Mouse (Mus musculus) cerebellum, adult 9-10 months (tissue): ENCODE data around the gene Hk2.
"Not testable (repeated sequence)": the region's sequence is repeated elsewhere in the genome, so short reads cannot be mapped to it uniquely, and the experiment has no call there.

Experiments
- DNase-seq: peaks from one replicate; pipeline ENCODE4 v3.0.0; 2022

Gene Hk2

DNA sequence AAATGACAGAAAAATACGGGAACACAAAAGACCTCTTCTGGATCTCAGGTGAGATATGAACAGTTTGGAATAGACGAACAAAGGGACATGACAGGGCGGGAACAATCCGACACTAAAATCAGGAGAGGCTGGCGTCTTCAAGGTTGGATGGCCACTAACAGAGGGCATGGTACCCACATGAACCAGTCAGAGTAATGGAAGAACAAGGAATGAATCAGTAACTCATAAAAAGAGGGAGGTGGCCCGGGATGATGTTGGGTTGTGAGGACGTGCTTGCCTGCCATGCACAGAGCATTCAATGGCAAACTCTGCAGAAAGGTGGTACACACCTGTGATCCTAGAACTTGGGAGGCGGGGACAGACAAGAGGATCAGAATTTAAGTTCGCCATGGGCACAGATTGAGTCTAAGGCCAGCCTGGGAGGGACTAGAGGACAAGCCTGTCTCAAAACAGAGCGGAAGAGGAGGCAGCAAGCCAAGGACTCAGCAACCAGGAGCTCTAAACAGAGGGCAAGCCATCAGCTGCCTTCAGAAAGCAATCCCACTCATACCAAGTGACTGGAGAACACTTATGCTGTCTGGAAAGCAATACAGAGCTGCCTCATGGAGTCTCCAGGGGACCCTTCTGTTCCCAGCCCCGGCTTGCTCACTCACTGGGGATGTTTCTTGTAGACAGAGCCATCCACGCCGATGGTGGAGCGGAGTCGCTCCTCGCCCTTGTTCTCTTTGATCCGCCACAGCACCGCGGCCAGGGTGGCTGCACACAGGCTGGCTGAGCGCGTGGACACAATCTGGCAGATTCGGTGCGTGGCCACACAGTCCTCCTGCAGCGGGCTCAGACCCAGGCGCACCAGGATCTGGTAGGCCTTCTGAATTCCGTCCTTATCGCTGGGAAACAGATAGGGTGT is 36.4 kb downstream of the Hk2 start:
- no peak for DNase-seq

DNA sequence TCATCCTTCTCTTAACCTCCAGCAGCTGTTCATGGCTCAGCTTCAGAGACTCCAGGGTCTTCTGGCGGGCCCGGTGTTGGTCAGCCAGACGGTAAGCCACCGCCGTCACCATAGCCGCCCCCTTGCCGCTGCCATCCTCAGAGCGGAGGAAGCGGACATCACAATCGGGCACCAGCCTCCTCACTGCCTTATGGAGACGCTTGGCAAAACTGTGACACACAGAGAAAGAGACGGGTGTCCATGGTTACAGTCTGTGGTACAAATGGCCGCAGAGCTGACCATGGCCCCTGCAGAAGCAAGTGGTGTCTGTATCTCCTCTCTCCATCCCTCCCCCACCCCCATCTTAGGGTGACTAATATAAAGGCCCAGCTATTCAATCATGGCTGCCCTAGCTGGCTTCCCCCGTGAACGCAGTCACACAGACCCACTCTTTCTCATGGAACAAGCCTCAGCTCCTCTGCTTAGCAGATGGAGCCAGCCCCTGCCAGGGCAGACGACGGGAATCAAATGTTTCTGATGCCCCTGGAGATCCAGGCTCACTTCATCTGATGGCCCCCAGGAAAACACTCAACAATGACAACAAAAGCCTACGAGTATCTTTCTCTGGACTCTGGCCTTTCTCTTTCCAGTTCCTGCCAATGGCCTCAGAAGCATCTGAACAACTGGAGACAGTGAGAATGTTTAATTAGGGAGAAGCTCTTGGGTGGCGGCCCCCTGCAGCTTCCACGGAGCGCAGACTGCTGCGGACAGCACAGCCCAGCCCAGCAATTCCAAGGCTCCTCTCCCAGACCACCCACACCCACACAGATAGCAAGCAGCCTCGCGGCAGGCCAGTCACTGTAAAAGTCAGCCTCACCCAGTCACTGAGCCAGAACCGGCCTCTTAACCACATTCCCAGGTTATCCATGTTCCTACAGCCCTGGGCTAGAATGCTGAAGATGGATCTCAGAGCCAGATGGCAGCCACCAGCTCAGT is 37.3 kb downstream of the Hk2 start:
- DNase-seq, result no peak

DNA sequence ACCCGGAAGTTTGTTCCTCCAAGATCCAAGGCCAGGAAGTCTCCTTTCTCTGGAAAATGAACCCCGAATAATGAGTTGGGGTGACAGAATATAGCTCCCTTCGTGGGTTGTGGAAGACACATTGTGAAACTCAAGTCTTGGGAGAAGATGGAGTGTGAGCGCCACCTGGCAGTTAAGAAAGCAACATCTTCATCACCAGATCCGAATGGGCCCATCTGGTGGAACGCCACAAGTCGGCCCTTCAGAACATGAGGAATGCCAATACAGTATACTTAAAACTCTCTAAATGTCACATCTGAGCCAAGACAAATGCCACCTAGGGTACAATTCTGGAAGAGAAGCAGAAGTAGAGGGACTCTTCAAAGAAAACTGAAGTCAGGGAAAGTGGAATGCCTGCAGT is 38.9 kb downstream of the Hk2 start:
- no peak for DNase-seq

- DNase-seq, result no peak
Observed at GRCm38 (mm10) chr6:82728635-82729034, 45.6 kb downstream of the Hk2 start.

GRCm38 (mm10) chr6:82727206-82727605 is 47.0 kb downstream of the Hk2 start:
- no peak for DNase-seq

DNA sequence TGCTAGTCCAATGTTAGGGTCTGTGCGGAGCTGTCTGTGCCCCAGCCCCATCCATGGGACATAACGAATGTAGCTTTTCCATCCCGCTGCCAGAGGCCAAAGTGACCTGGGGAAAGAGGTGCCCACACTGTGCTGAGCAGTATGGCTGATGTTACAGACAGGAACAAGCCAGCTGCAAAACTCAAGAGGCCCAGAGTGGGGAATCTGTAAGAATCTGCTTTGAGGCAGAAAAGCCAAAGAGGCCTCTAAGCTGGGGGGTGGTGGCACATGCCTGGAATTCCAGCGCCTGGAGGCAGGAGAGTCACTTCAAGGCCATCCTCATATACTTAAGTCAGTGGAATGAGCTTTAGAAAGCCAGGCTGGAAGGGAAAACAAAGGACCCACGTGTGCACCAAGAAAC is 50.9 kb downstream of the Hk2 start:
- DNase-seq, result no peak

DNA sequence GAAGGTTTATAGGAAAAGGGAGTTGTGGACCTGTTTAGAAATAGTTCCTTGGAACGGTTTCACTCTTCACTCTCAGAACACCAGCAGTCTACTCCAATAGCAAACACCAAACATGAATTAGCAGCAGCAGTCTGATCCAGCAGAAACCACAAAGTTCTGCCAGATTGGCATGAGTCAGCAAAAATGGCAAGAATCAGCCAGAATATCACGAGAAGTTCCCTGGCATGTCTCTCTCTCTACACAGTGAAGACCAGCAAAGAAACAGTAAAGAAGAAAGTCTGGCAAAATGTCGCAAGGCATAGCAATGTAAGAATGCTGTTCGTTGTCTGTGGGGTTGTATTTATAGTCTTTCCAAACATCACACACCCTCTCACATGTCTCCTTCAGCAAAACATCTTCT is 58.1 kb downstream of the Hk2 start:
- DNase-seq, result no peak

DNA sequence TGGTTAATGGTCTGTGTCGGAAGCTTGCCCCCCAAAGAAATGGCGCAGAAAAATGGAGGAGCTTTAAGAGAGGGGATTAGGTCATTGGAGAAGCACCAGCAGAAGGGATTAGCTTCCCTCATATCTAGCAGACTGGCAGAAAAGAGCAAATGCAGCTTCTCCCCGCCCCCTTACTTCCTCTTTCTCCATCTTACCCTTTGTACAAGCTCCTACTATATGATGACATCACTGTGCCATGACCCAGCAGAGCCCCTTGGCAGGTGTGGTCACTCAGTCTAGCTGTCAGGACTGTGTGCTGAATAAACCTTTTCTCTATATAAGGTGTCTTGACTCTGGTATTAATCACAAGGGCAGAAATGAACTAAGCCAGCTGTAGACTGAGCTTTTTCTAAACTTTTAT is 58.6 kb downstream of the Hk2 start:
- no peak for DNase-seq

DNA sequence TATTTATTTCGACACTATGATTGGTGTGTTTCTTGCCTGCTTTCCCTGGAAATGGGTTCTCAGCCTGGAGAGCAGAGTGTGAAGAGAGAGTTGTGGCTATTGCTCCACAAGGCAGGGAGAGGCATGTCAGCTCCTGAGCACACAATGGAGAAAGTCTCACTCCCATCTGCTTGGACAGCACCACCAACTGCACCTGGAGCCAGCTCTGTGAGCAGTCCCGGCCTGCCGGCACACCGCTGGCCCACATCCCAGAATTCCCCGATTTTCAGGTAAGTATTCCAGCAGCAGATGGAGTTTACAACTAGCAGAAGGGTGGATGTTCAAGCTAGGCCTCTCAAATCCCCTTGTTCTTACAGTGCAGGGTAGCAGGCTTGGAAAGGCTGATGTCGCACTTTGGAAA is 59.0 kb downstream of the Hk2 start:
- no peak for DNase-seq

DNA sequence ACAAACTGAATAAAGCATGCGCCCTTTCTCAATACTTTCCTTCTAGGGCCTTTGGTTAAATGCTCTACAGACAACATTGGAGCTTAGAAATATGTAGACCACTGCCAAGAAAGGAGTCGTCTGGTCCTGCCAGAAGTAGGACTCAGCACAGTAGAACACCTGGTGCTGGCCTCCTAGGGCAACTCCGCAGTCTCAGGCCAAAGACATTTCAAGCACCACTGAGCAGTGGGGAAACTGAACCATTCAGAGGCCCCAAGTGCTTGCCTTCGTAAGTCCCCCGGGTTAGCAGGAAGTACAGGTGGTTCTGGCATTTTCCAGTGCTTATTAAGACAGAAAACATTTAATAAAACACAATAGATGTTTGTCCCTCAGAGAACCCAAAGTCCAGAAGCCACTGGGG is 59.4 kb downstream of the Hk2 start:
- no peak for DNase-seq

GRCm38 (mm10) chr6:82714243-82714642 is 60.0 kb downstream of the Hk2 start:
- DNase-seq, result peak; percentile 67

- no peak for DNase-seq
Observed at GRCm38 (mm10) chr6:82707742-82708141, 66.5 kb downstream of the Hk2 start.

GRCm38 (mm10) chr6:82707241-82707640 is 67.0 kb downstream of the Hk2 start:
- DNase-seq, result no peak

DNA sequence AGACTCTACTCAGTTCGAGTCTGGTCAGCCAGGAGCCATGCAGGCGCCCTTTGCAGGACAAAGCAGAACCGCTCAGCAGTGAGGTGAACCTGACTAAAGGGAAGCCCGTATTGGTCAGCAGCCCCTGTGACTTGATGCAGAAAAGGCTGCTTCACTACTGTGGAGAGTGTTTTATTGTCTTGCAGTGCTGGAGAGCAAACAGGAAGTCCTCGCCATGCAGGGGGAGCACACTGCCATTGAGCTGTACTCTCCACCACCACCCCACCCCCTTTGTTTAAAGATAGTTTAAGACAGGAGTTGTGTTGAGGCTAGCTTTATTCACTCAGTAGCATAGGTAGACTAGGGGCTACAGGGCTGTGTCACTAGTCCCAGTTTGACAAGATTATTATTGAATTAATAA is 69.0 kb downstream of the Hk2 start, which contains the start of gene Pole4:
Pole4 (minus strand) TSS at position 145 of the 400 bp plus-strand sequence.
- no peak for DNase-seq

DNA sequence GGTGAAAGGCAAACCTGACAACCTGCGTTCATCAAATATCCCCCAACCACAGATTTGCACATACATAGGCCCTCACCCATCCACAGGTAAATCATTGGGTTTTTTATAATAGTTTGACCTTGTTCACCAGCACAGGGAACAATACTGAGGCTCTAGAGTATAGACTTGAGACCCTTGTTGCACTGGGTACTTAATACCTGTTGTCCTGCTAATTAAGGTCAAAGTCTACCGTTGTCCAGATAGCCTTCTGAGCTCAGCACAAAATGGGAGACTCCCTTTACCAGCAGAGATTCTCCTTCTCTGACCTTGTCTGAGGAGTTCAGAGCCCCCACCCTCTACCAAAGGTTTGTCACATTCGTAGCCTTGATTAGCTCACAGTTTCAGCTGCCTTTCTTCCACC is 70.5 kb downstream of the Hk2 start:
- DNase-seq, result no peak

DNA sequence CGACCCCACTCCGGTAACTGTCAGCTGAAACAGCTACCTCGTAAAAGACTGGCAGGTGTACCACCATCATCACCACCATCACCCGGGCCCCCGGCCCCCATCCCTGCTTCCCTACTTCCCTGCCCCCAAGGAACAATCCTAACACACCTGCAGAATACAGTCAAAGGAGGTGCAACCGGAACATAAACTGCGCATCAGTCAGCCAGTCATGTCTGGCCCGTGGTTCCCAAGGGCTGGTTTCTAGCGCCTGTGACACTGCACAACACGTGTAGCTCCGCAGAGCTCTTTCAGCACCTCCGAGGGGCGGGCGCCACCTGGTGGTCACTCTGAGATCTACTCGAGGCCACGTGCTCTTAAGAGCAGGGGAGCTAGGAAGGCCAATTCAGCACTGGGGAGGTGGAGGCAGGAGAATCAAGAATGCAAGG is 71.6 kb downstream of the Hk2 start:
- peak; percentile 75 for DNase-seq

- no peak for DNase-seq
Observed at GRCm38 (mm10) chr6:82701296-82701695, 73.0 kb downstream of the Hk2 start.

- DNase-seq, result no peak
Observed at GRCm38 (mm10) chr6:82699831-82700230, 74.4 kb downstream of the Hk2 start.

- DNase-seq, result no peak
Observed at GRCm38 (mm10) chr6:82696736-82697135, 77.5 kb downstream of the Hk2 start.

DNA sequence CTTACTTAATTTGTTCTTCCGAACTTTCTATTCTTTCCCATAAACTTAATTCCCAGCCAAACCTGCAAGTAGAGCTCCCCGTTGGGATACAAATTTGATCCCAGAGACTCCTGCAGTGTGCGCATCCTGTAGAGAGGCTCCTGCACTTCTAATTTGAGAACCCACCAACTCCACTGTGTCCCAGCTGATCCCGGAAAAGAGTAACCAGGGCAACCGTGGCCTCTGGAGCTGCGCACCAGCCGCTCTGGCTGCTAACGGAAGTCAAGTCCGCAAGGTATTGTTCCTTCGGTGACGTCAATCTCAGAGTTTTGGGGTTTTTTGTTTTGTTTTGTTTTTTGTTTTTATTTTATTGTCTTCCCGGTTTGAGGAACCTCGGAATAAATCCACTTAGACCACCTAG is 79.6 kb downstream of the Hk2 start:
- DNase-seq, result no peak

DNA sequence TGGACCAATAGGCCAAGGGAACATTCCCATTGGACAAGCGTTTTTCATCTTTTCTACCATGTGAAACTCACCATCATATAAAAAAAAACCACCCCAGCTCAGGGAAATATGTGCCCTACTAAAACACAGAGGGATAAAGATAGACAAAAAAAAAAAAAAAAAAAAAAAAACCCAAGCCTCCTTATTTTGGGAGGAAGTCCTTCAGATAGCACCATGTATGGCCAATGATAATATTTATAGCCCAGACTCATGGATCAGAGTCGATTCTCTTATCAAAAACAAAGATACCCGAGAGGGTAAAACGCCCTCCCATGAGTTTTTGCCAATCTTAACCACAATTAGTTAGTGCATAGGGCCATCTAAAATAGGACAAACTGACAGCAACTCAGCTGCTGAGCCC is 84.8 kb downstream of the Hk2 start:
- DNase-seq, result no peak

DNA sequence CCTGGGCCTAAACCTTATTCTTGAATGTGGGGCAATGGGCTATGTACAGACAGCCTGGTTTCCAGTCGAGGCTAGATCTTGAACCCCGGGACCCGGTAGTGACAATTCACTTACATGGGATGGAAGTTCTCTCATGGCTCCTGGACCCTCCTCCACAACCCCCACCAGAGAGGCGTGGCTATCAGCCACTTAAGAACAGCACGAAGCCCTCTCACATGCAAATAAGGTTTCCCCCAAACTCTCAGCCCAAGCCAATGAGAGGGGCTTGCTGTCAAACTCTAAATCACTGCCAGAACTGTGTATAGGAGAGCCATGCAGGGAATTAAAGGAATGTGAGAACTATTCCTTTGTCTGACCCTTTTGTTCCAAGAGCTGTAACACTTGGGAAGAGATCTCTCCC is 85.7 kb downstream of the Hk2 start:
- DNase-seq, result not testable (repeated sequence)

DNA sequence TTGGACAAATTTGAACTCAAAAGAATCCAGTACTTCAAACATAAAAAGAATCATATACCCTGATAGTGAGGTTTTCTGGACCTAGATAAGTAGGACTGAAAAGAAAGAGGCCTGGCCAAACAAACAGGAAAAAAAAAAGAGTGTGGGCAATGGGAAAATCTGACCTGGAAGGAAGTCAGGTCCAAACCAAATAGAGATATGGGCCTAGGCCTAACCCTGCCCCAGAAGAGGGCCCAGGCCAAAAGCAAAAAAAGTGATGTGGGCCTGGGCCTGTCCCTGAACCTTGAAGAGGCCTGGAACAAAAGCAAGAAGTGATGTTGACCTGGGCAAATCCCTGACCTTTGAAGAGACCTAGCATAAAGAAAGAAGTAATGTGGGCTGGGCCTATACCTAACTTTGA is 90.1 kb downstream of the Hk2 start:
- no peak for DNase-seq

DNA sequence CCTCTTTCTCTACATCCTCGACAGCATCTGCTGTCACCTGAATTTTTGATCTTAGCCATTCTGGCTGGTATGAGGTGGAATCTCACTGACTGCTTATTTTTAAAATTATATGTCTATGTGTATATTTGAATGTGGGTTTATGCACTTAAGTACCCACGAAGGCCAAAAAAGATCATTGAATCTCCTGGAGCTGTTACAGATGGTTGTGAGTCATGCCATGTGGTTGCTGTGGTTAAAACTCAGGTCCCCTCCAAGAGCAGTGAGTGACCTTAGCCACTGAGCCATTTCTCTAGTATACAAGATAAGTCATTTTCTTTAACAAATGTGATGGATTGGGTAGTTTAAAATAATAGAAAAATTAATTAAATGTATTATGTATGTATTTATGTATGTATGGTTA is 95.0 kb downstream of the Hk2 start:
- not testable (repeated sequence) for DNase-seq
